14 mouse cellular contexts compared by ENCODE assay signal in the genomic region with DNA sequence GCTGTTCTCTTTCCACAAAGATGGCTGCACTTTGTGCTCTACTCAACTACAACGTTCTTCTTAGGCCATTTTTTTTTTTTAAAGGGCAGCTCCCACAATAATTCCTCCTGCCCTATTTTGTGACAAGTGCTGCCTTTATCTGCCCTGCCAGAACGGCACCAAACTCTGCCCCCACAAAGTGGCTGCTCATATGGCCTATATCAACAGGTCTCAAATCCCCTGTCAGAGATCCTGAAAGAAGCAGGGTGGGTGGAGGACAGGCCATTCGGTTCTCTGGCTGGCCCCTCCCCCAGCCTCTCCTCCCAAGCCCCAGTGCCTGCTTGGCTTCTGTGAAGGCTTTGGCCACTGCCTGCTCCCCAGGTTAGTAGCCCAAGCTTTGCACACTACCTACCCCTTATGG. TPM values are rescaled to one million over a fixed set of nuclear protein-coding genes. Genes with fewer than 3 reads are reported as not detected.
DNase-seq lines count a peak whose midpoint lies in the region; ATAC-seq and TF ChIP-seq lines count a peak whose summit lies in the region.
"Had no signal": no experiment of that assay in that cellular context is flagged by ENCODE, and none has a peak within 500 bp of the region (broad histone marks: within the 10 kb centered on the region; RNA-seq: fewer than 3 reads in every experiment).

No protein-coding gene starts in this region.

- no peak for DNase-seq in heart, postnatal 10 days
- DNase-seq in midbrain, embryonic 10.5 days (ENCODE audit: low spot score), result no peak
- DNase-seq in midbrain, postnatal 0 days (ENCODE audit: low spot score), result no peak
- no peak for DNase-seq in limb, embryonic 14.5 days (ENCODE audit: low spot score)
- no peak for DNase-seq in cerebellum, adult 2 months
- DNase-seq in gastrocnemius, postnatal 4 days (ENCODE audit: low spot score in 2 of 2), result no peak
- DNase-seq: heart, postnatal 36 days; layer of hippocampus, adult 9-11 months; thymus, postnatal 14 days had no signal

- TF ChIP-seq POLR2A in limb, embryonic 14.5 days (IDR thresholded peaks at IDR 0.05; ENCODE audit: borderline replicate concordance, extremely low read depth, insufficient read depth, insufficient read length), result no peak
- no peak for TF ChIP-seq POLR2A in cerebellum, adult 2 months (IDR thresholded peaks at IDR 0.05; ENCODE audit: borderline replicate concordance, insufficient read depth, low read length)

- H3K4me1 ChIP-seq in heart, embryonic 15.5 days (replicated peaks), result peaks cover 26% of the 10 kb centered on the region
- H3K4me1 ChIP-seq in midbrain, embryonic 10.5 days, result peaks cover 22% of the 10 kb centered on the region
- H3K4me1 ChIP-seq in midbrain, postnatal 0 days (ENCODE audit: insufficient read depth, low read length), result no peaks in the 10 kb centered on the region
- 0 out of 2 replicates have a peak, but pooled peaks cover 9% of the 10 kb centered on the region for H3K4me1 ChIP-seq in limb, embryonic 14.5 days (ENCODE audit: control insufficient read depth, insufficient read depth, low read length)
- peaks cover 21% of the 10 kb centered on the region for H3K4me1 ChIP-seq in stomach, embryonic 16.5 days (ENCODE audit: control insufficient read depth, insufficient read depth, low read length)
- H3K4me1 ChIP-seq in cerebellum, adult 2 months (ENCODE audit: control insufficient read depth, insufficient read depth, low read length), result no peaks in the 10 kb centered on the region

- no peaks in the 10 kb centered on the region for H3K27me3 ChIP-seq in heart, embryonic 15.5 days
- H3K27me3 ChIP-seq in midbrain, embryonic 10.5 days (ENCODE audit: low read depth, poor library complexity, severe bottlenecking), result no peaks in the 10 kb centered on the region
- H3K27me3 ChIP-seq in midbrain, postnatal 0 days (ENCODE audit: insufficient read depth, low read length), result no peaks in the 10 kb centered on the region
- H3K27me3 ChIP-seq in limb, embryonic 14.5 days (ENCODE audit: control insufficient read depth, insufficient read depth, low read length), result no peaks in the 10 kb centered on the region
- H3K27me3 ChIP-seq in stomach, embryonic 16.5 days (ENCODE audit: control insufficient read depth, insufficient read depth, low read length), result no peaks in the 10 kb centered on the region
- H3K27me3 ChIP-seq in cerebellum, adult 2 months (ENCODE audit: control insufficient read depth, insufficient read depth, low read length), result no peaks in the 10 kb centered on the region
- H3K27me3 ChIP-seq: neural tube, embryonic 13.5 days had no signal

- H3K4me2 ChIP-seq in heart, embryonic 15.5 days, result no peak overlapping the region
- H3K4me2 ChIP-seq in midbrain, postnatal 0 days (ENCODE audit: low read depth, low read length, poor library complexity, severe bottlenecking), result no peak overlapping the region
- no peak overlapping the region for H3K4me2 ChIP-seq in limb, embryonic 14.5 days (replicated peaks; ENCODE audit: low read depth, low read length, severe bottlenecking)
- 0 out of 2 replicates have a peak overlapping the region, but pooled peaks have one; percentile 9 for H3K4me2 ChIP-seq in stomach, embryonic 16.5 days (ENCODE audit: low read depth, low read length)
- H3K4me2 ChIP-seq: neural tube, embryonic 13.5 days had no signal

- H3K9me3 ChIP-seq in heart, embryonic 15.5 days (replicated peaks), result no peaks in the 10 kb centered on the region
- H3K9me3 ChIP-seq in midbrain, embryonic 10.5 days (replicated peaks), result no peaks in the 10 kb centered on the region
- no peaks in the 10 kb centered on the region for H3K9me3 ChIP-seq in midbrain, postnatal 0 days (ENCODE audit: low read length)
- H3K9me3 ChIP-seq in limb, embryonic 14.5 days (ENCODE audit: control insufficient read depth, low read length), result no peaks in the 10 kb centered on the region
- H3K9me3 ChIP-seq in stomach, embryonic 16.5 days (replicated peaks; ENCODE audit: control insufficient read depth, low read length), result no peaks in the 10 kb centered on the region
- H3K9me3 ChIP-seq: neural tube, embryonic 13.5 days had no signal

- no peak for ATAC-seq in heart, embryonic 15.5 days (replicated peaks; ENCODE audit: insufficient number of reproducible peaks, insufficient read depth, low FRiP score, low read depth)
- no peak for ATAC-seq in midbrain, postnatal 0 days (ENCODE audit: low FRiP score)
- no peak for ATAC-seq in limb, embryonic 14.5 days (ENCODE audit: low FRiP score, low read depth)
- no peak for ATAC-seq in stomach, embryonic 16.5 days (ENCODE audit: insufficient read depth, low FRiP score)

- H3K36me3 ChIP-seq in heart, embryonic 15.5 days, result peaks cover 18% of the 10 kb centered on the region
- peaks cover 21% of the 10 kb centered on the region for H3K36me3 ChIP-seq in midbrain, embryonic 10.5 days
- peaks cover 16% of the 10 kb centered on the region for H3K36me3 ChIP-seq in midbrain, postnatal 0 days (ENCODE audit: insufficient read depth, low read length)
- peaks cover 26% of the 10 kb centered on the region for H3K36me3 ChIP-seq in limb, embryonic 14.5 days (ENCODE audit: control insufficient read depth, insufficient read depth, low read length)
- H3K36me3 ChIP-seq in stomach, embryonic 16.5 days (ENCODE audit: control insufficient read depth, insufficient read depth, low read length), result no peaks in the 10 kb centered on the region

- H3K9ac ChIP-seq in heart, embryonic 15.5 days, result no peak overlapping the region
- no peak overlapping the region for H3K9ac ChIP-seq in midbrain, postnatal 0 days (replicated peaks; ENCODE audit: low read length, poor library complexity, severe bottlenecking)
- H3K9ac ChIP-seq in limb, embryonic 14.5 days (ENCODE audit: low read depth, low read length, severe bottlenecking), result no peak overlapping the region
- peak overlapping the region; percentile 26; the same call in 1 of the 2 replicates for H3K9ac ChIP-seq in stomach, embryonic 16.5 days (ENCODE audit: low read length)
- H3K9ac ChIP-seq: neural tube, embryonic 13.5 days had no signal

- intact Hi-C loops in heart, postnatal 10 days (cut with DNase I), result loop anchor here (5.0 kb wide), 3 partner anchors 78 to 113 kb away; no protein-coding TSS in a partner anchor

- WGBS in heart, embryonic 15.5 days, result 4% methylated on average over 3 of the region's 3 CpGs
- WGBS in midbrain, embryonic 10.5 days, result 11% methylated on average over 3 of the region's 3 CpGs
- WGBS in midbrain, postnatal 0 days, result 8% methylated on average over 3 of the region's 3 CpGs
- 11% methylated on average over 3 of the region's 3 CpGs for WGBS in limb, embryonic 14.5 days
- 2% methylated on average over 3 of the region's 3 CpGs for WGBS in stomach, embryonic 16.5 days
- WGBS in cerebellum, adult 2 months, result 11% methylated on average over 3 of the region's 3 CpGs

- H3K27ac ChIP-seq in heart, embryonic 15.5 days, result peak overlapping the region; percentile 10; the same call in 1 of the 2 replicates
- peak overlapping the region; percentile 71 for H3K27ac ChIP-seq in midbrain, embryonic 10.5 days (replicated peaks)
- H3K27ac ChIP-seq in midbrain, postnatal 0 days (ENCODE audit: low read depth, low read length), result no peak overlapping the region
- H3K27ac ChIP-seq in limb, embryonic 14.5 days (replicated peaks; ENCODE audit: low read depth, low read length), result 0 out of 2 replicates have a peak overlapping the region, but pooled peaks have one; percentile 38
- H3K27ac ChIP-seq in stomach, embryonic 16.5 days (ENCODE audit: low read length), result peak overlapping the region; percentile 94
- H3K27ac ChIP-seq in cerebellum, adult 2 months (ENCODE audit: insufficient read depth, low read length), result no peak overlapping the region
- H3K27ac ChIP-seq: macrophage; neural tube, embryonic 13.5 days had no signal

- no peak for TF ChIP-seq CTCF in midbrain, postnatal 0 days (IDR thresholded peaks at IDR 0.05)
- no peak for TF ChIP-seq CTCF in cerebellum, adult 2 months (IDR thresholded peaks at IDR 0.05; ENCODE audit: borderline replicate concordance, insufficient read depth, low read depth, low read length)

- no peak overlapping the region for H3K4me3 ChIP-seq in heart, embryonic 15.5 days
- no peak overlapping the region for H3K4me3 ChIP-seq in midbrain, embryonic 10.5 days
- H3K4me3 ChIP-seq in midbrain, postnatal 0 days (ENCODE audit: low read depth, low read length), result no peak overlapping the region
- no peak overlapping the region for H3K4me3 ChIP-seq in limb, embryonic 14.5 days (replicated peaks; ENCODE audit: low read length)
- no peak overlapping the region for H3K4me3 ChIP-seq in stomach, embryonic 16.5 days (replicated peaks; ENCODE audit: low read length)
- H3K4me3 ChIP-seq in cerebellum, adult 2 months (replicated peaks; ENCODE audit: insufficient read depth, low read depth, low read length), result no peak overlapping the region
- H3K4me3 ChIP-seq: neural tube, embryonic 13.5 days had no signal

RNA-seq across cellular contexts. Expression of gene Taf8, which starts 17.1 kb away (rescaled TPM):
- 17.0 and 20.5 TPM in 2 replicates for polyA plus RNA-seq in heart, embryonic 15.5 days (2015; fragmentation: Nextera tagmentation; extraction: Ambion mirVana)
- total RNA-seq in heart, postnatal 10 days (2021), result 10 to 100 TPM; 14.0 to 15.5 TPM
- polyA plus RNA-seq in midbrain, embryonic 10.5 days (2016; fragmentation: Nextera tagmentation; extraction: Ambion mirVana), result 31.4 and 33.8 TPM in 2 replicates
- total RNA-seq in midbrain, postnatal 0 days (2014; rRNA removed), result 15.1 and 25.1 TPM in 2 replicates
- polyA plus RNA-seq in midbrain, postnatal 0 days (2015; fragmentation: Nextera tagmentation; extraction: Ambion mirVana), result 11.5 and 12.3 TPM in 2 replicates
- polyA plus RNA-seq in limb, embryonic 14.5 days (2012; rRNA removed), result 46.4 and 52.2 TPM in 2 replicates
- polyA plus RNA-seq in limb, embryonic 14.5 days (2014; fragmentation: Nextera tagmentation; extraction: Ambion mirVana), result 26.3 and 29.2 TPM in 2 replicates
- 25.7 and 27.3 TPM in 2 replicates for polyA plus RNA-seq in stomach, embryonic 16.5 days (2015; fragmentation: Nextera tagmentation; extraction: Ambion mirVana)
- 30.7 and 32.0 TPM in 2 replicates for polyA plus RNA-seq in cerebellum, adult 2 months (2012; rRNA removed)
- 10 to 100 TPM; 11.9 to 12.5 TPM for total RNA-seq in gastrocnemius, postnatal 4 days (2021)

RNA-seq across cellular contexts. Expression of gene Ccnd3, which starts 19.9 kb away (rescaled TPM):
- 369 and 456 TPM in 2 replicates for polyA plus RNA-seq in heart, embryonic 15.5 days (2015; fragmentation: Nextera tagmentation; extraction: Ambion mirVana)
- 100 to 1,000 TPM; 119 to 132 TPM for total RNA-seq in heart, postnatal 10 days (2021)
- polyA plus RNA-seq in midbrain, embryonic 10.5 days (2016; fragmentation: Nextera tagmentation; extraction: Ambion mirVana), result 270 and 341 TPM in 2 replicates
- 37.2 and 41.1 TPM in 2 replicates for total RNA-seq in midbrain, postnatal 0 days (2014; rRNA removed)
- 52.6 and 57.0 TPM in 2 replicates for polyA plus RNA-seq in midbrain, postnatal 0 days (2015; fragmentation: Nextera tagmentation; extraction: Ambion mirVana)
- 349 and 415 TPM in 2 replicates for polyA plus RNA-seq in limb, embryonic 14.5 days (2012; rRNA removed)
- 513 and 520 TPM in 2 replicates for polyA plus RNA-seq in limb, embryonic 14.5 days (2014; fragmentation: Nextera tagmentation; extraction: Ambion mirVana)
- polyA plus RNA-seq in stomach, embryonic 16.5 days (2015; fragmentation: Nextera tagmentation; extraction: Ambion mirVana), result 334 and 340 TPM in 2 replicates
- 50.5 and 57.3 TPM in 2 replicates for polyA plus RNA-seq in cerebellum, adult 2 months (2012; rRNA removed)
- 100 to 1,000 TPM; 270 to 304 TPM for total RNA-seq in gastrocnemius, postnatal 4 days (2021)

RNA-seq across cellular contexts. Expression of gene 1700001C19Rik, which starts 47.8 kb away (rescaled TPM):
- polyA plus RNA-seq in heart, embryonic 15.5 days (2015; fragmentation: Nextera tagmentation; extraction: Ambion mirVana), result 0.60 and 1.0 TPM in 2 replicates
- total RNA-seq in heart, postnatal 10 days (2021), result not detected
- polyA plus RNA-seq in midbrain, embryonic 10.5 days (2016; fragmentation: Nextera tagmentation; extraction: Ambion mirVana), result 0.21 and 0.33 TPM in 2 replicates
- total RNA-seq in midbrain, postnatal 0 days (2014; rRNA removed), result 0.22 and 2.5 TPM in 2 replicates
- polyA plus RNA-seq in midbrain, postnatal 0 days (2015; fragmentation: Nextera tagmentation; extraction: Ambion mirVana), result 0.46 and 0.48 TPM in 2 replicates
- 0.25 and 0.82 TPM in 2 replicates for polyA plus RNA-seq in limb, embryonic 14.5 days (2012; rRNA removed)
- polyA plus RNA-seq in limb, embryonic 14.5 days (2014; fragmentation: Nextera tagmentation; extraction: Ambion mirVana), result 0.50 and 0.68 TPM in 2 replicates
- 0.21 and 0.24 TPM in 2 replicates for polyA plus RNA-seq in stomach, embryonic 16.5 days (2015; fragmentation: Nextera tagmentation; extraction: Ambion mirVana)
- polyA plus RNA-seq in cerebellum, adult 2 months (2012; rRNA removed), result 0.19 and 0.25 TPM in 2 replicates
- not detected for total RNA-seq in gastrocnemius, postnatal 4 days (2021)
- total RNA-seq: heart, postnatal 36 days had no signal
- polyA plus RNA-seq: CD4-positive, CD25-positive, alpha-beta regulatory T cell, adult 4 months; macrophage had no signal

RNA-seq across cellular contexts. Expression of gene AI661453, which starts 48.6 kb away (rescaled TPM):
- polyA plus RNA-seq in heart, embryonic 15.5 days (2015; fragmentation: Nextera tagmentation; extraction: Ambion mirVana), result 0.96 and 1.2 TPM in 2 replicates
- total RNA-seq in heart, postnatal 10 days (2021), result 1 to 10 TPM; 1.5 to 2.0 TPM
- 0.15 and 0.20 TPM in 2 replicates for polyA plus RNA-seq in midbrain, embryonic 10.5 days (2016; fragmentation: Nextera tagmentation; extraction: Ambion mirVana)
- 0.19 and 0.93 TPM in 2 replicates for total RNA-seq in midbrain, postnatal 0 days (2014; rRNA removed)
- polyA plus RNA-seq in midbrain, postnatal 0 days (2015; fragmentation: Nextera tagmentation; extraction: Ambion mirVana), result 0.13 and 0.19 TPM in 2 replicates
- 3.0 and 3.4 TPM in 2 replicates for polyA plus RNA-seq in limb, embryonic 14.5 days (2012; rRNA removed)
- polyA plus RNA-seq in limb, embryonic 14.5 days (2014; fragmentation: Nextera tagmentation; extraction: Ambion mirVana), result 2.6 and 2.7 TPM in 2 replicates
- 5.1 and 7.7 TPM in 2 replicates for polyA plus RNA-seq in stomach, embryonic 16.5 days (2015; fragmentation: Nextera tagmentation; extraction: Ambion mirVana)
- polyA plus RNA-seq in cerebellum, adult 2 months (2012; rRNA removed), result 0.11 and 0.13 TPM in 2 replicates
- total RNA-seq in gastrocnemius, postnatal 4 days (2021), result 1 to 10 TPM in 1 of 2 experiments, under 1 TPM in 1; 0.76 to 1.0 TPM
- polyA plus RNA-seq: CD4-positive, CD25-positive, alpha-beta regulatory T cell, adult 4 months had no signal

Comparison
In these comparisons a context has a peak if more than half of its experiments do, and no peak if none do; other contexts are left out.
1. H3K27ac ChIP-seq: peak in heart, embryonic 15.5 days (single experiment), midbrain, embryonic 10.5 days (single experiment), limb, embryonic 14.5 days (single experiment) and stomach, embryonic 16.5 days (single experiment); none in midbrain, postnatal 0 days (single experiment) and cerebellum, adult 2 months (single experiment).